Comparison of ENCODE assay signal across 8 mouse cellular contexts in the genomic region with DNA sequence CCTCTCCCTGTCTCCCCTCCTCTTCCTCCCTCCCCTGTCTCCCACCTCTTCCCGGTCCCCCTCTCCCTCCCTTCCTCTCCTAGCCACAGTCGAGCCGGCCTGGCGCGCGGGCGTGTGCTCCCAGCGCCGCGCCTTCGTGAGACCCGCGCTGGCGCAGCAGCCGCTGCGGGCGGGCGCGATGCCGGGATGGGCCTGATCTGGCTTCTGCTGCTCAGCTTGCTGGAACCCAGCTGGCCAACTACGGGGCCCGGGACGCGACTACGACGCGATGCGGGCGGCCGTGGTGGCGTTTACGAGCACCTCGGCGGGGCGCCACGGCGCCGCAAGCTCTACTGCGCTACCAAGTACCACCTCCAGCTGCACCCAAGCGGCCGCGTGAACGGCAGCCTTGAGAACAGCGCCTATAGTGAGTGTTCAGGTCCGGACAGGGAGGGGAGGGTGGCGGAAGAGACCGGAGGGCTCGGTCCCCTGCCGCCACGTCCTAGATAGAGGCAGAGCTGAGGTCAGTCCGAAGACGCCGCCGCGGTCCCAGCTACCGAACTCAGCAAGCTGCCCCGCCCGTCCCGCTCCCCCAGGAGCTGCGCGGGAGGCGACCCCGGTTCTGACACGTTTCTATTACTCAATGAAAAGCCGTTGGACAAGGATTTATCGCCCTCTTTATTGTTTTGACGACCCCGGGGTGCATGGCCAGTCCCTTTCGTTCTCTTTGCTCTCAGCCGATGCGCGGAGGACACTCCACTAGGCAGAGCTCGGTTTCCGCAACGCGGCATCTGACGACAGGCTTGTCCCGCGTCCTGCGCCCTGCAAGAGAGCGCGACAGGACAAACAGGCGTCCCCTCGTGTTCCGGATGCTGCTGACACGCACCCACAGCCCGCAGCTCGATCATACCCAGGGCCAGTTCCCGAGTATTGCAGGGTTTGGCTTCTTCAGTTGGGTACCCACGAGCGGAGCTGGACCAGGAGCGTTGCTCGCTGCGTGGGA. TPM values are rescaled to one million over a fixed set of nuclear protein-coding genes. Genes with fewer than 3 reads are reported as not detected.
DNase-seq lines count a peak whose midpoint lies in the region; ATAC-seq and TF ChIP-seq lines count a peak whose summit lies in the region.

No protein-coding gene starts in this region.

- peak; percentile 35 for DNase-seq in kidney, postnatal 0 days (ENCODE audit: low spot score)
- no peak for DNase-seq in kidney, adult 11 months
- peak; percentile 63 for DNase-seq in brain, embryonic 14.5 days (ENCODE audit: low read depth)
- no peak for DNase-seq in liver, embryonic 14.5 days (ENCODE audit: low read depth in 3 of 3, low spot score in 3 of 3)
- DNase-seq in right cerebral cortex, postnatal 4 days, result peak; percentile 30
- no peak for DNase-seq in frontal cortex, postnatal 25 days (ENCODE audit: low spot score in 2 of 2)
- DNase-seq in gastrocnemius, postnatal 36 days, result no peak

- no peaks in the 10 kb centered on the region for H3K9me3 ChIP-seq in kidney, postnatal 0 days (replicated peaks; ENCODE audit: low read length)
- no peaks in the 10 kb centered on the region for H3K9me3 ChIP-seq in forebrain, embryonic 15.5 days
- H3K9me3 ChIP-seq in liver, embryonic 14.5 days (ENCODE audit: control insufficient read depth, low read length), result no peaks in the 10 kb centered on the region

- H3K27ac ChIP-seq in kidney, postnatal 0 days, result no peak overlapping the region
- no peak overlapping the region for H3K27ac ChIP-seq in forebrain, embryonic 15.5 days (replicated peaks)
- H3K27ac ChIP-seq in liver, embryonic 14.5 days, result no peak overlapping the region

- H3K4me2 ChIP-seq in kidney, postnatal 0 days (ENCODE audit: low read length), result peak overlapping the region; percentile 73
- peak overlapping the region; percentile 66 for H3K4me2 ChIP-seq in forebrain, embryonic 15.5 days (replicated peaks)
- H3K4me2 ChIP-seq in liver, embryonic 14.5 days (ENCODE audit: low read depth), result peak overlapping the region; percentile 22

- H3K36me3 ChIP-seq in kidney, postnatal 0 days (ENCODE audit: insufficient read depth, low read length), result no peaks in the 10 kb centered on the region
- no peaks in the 10 kb centered on the region for H3K36me3 ChIP-seq in forebrain, embryonic 15.5 days
- no peaks in the 10 kb centered on the region for H3K36me3 ChIP-seq in liver, embryonic 14.5 days (replicated peaks; ENCODE audit: control insufficient read depth, insufficient read depth, low read depth)

- WGBS in kidney, postnatal 0 days, result under 1% methylated on average over 89 of the region's 94 CpGs
- under 1% methylated on average over 94 of the region's 94 CpGs for WGBS in forebrain, embryonic 15.5 days
- WGBS in liver, embryonic 14.5 days (ENCODE audit: insufficient replicate concordance), result under 1% methylated on average over 93 of the region's 94 CpGs

- TF ChIP-seq EP300 in liver, embryonic 14.5 days (IDR thresholded peaks at IDR 0.05; ENCODE audit: low read depth), result no peak

- no peak for TF ChIP-seq POLR2A in brain, embryonic 14.5 days (IDR thresholded peaks at IDR 0.05; ENCODE audit: borderline replicate concordance, extremely low read depth, insufficient read depth, insufficient read length, poor library complexity, severe bottlenecking)

- peak; percentile 51 for ATAC-seq in kidney, postnatal 0 days (replicated peaks; ENCODE audit: low FRiP score, low read depth)
- peak; percentile 64 for ATAC-seq in forebrain, embryonic 15.5 days (replicated peaks)
- ATAC-seq in liver, embryonic 14.5 days (ENCODE audit: insufficient read depth), result no peak

- no peak for TF ChIP-seq CTCF in kidney, postnatal 0 days (IDR thresholded peaks at IDR 0.05; ENCODE audit: low read depth)
- TF ChIP-seq CTCF in brain, embryonic 14.5 days (IDR thresholded peaks at IDR 0.05; ENCODE audit: borderline replicate concordance, extremely low read depth, insufficient read depth, insufficient read length), result no peak
- no peak for TF ChIP-seq CTCF in liver, embryonic 14.5 days (IDR thresholded peaks at IDR 0.05; ENCODE audit: low read depth)

- peaks cover 11% of the 10 kb centered on the region for H3K4me1 ChIP-seq in kidney, postnatal 0 days (replicated peaks; ENCODE audit: insufficient read depth, low read length)
- H3K4me1 ChIP-seq in forebrain, embryonic 15.5 days, result peaks cover 17% of the 10 kb centered on the region
- H3K4me1 ChIP-seq in liver, embryonic 14.5 days (replicated peaks; ENCODE audit: control insufficient read depth in 2 of 2, insufficient read depth in 2 of 2, low read length in 1 of 2), result no peaks in the 10 kb centered on the region

- H3K4me3 ChIP-seq in kidney, postnatal 0 days (replicated peaks; ENCODE audit: low read depth, low read length), result peak overlapping the region; percentile 33
- peak overlapping the region; percentile 48 for H3K4me3 ChIP-seq in forebrain, embryonic 15.5 days
- peak overlapping the region in 1 of 2 experiments; percentile 20; a peak in 2 of 4 replicates for H3K4me3 ChIP-seq in liver, embryonic 14.5 days (ENCODE audit: insufficient read depth in 1 of 2, low read depth in 2 of 2, low read length in 2 of 2)

- no peak overlapping the region for H3K9ac ChIP-seq in kidney, postnatal 0 days (ENCODE audit: low read depth, low read length)
- H3K9ac ChIP-seq in forebrain, embryonic 15.5 days (replicated peaks), result peak overlapping the region; percentile 42
- no peak overlapping the region for H3K9ac ChIP-seq in liver, embryonic 14.5 days (replicated peaks)

- H3K27me3 ChIP-seq in kidney, postnatal 0 days (ENCODE audit: insufficient read depth, low read length), result peaks cover 47% of the 10 kb centered on the region
- H3K27me3 ChIP-seq in forebrain, embryonic 15.5 days, result peaks cover 68% of the 10 kb centered on the region
- H3K27me3 ChIP-seq in liver, embryonic 14.5 days (ENCODE audit: control insufficient read depth, insufficient read depth, low read length), result peaks cover 45% of the 10 kb centered on the region

- intact Hi-C loops in gastrocnemius, postnatal 36 days (cut with DNase I), result no loop called here

RNA-seq across cellular contexts. Expression of a gene that starts 0.9 kb away (rescaled TPM):
- 0.58 and 0.93 TPM in 2 replicates for polyA plus RNA-seq in kidney, postnatal 0 days (2015; fragmentation: Nextera tagmentation; extraction: Ambion mirVana)
- polyA plus RNA-seq in brain, embryonic 14.5 days (2012; rRNA removed), result 8.6 and 15.4 TPM in 2 replicates
- polyA plus RNA-seq in forebrain, embryonic 15.5 days (2015; fragmentation: Nextera tagmentation; extraction: Ambion mirVana), result 2.5 and 2.7 TPM in 2 replicates
- polyA plus RNA-seq in liver, embryonic 14.5 days (2012; rRNA removed), result 0.10 TPM in 2 replicates
- 0.10 and 0.13 TPM in 2 replicates for polyA plus RNA-seq in liver, embryonic 14.5 days (2014; fragmentation: Nextera tagmentation; extraction: Ambion mirVana)
- not detected for total RNA-seq in gastrocnemius, postnatal 36 days (2021)

RNA-seq across cellular contexts. Expression of a gene that starts 8.4 kb away (rescaled TPM):
- polyA plus RNA-seq in kidney, postnatal 0 days (2015; fragmentation: Nextera tagmentation; extraction: Ambion mirVana), result 0.13 TPM in 1 of 2 replicates, not detected in the other
- polyA plus RNA-seq in brain, embryonic 14.5 days (2012; rRNA removed), result not detected in 2 replicates
- polyA plus RNA-seq in forebrain, embryonic 15.5 days (2015; fragmentation: Nextera tagmentation; extraction: Ambion mirVana), result not detected in 2 replicates
- polyA plus RNA-seq in liver, embryonic 14.5 days (2012; rRNA removed), result not detected in 2 replicates
- polyA plus RNA-seq in liver, embryonic 14.5 days (2014; fragmentation: Nextera tagmentation; extraction: Ambion mirVana), result not detected in 2 replicates
- under 1 TPM in 1 of 2 experiments, not detected in 1; 0.25 TPM for total RNA-seq in gastrocnemius, postnatal 36 days (2021)

RNA-seq across cellular contexts. Expression of a gene that starts 57.5 kb away (rescaled TPM):
- 0.87 and 0.92 TPM in 2 replicates for polyA plus RNA-seq in kidney, postnatal 0 days (2015; fragmentation: Nextera tagmentation; extraction: Ambion mirVana)
- polyA plus RNA-seq in brain, embryonic 14.5 days (2012; rRNA removed), result 24.6 and 28.4 TPM in 2 replicates
- 20.0 and 20.8 TPM in 2 replicates for polyA plus RNA-seq in forebrain, embryonic 15.5 days (2015; fragmentation: Nextera tagmentation; extraction: Ambion mirVana)
- 0.02 and 0.09 TPM in 2 replicates for polyA plus RNA-seq in liver, embryonic 14.5 days (2012; rRNA removed)
- polyA plus RNA-seq in liver, embryonic 14.5 days (2014; fragmentation: Nextera tagmentation; extraction: Ambion mirVana), result not detected in 2 replicates
- not detected for total RNA-seq in gastrocnemius, postnatal 36 days (2021)

Comparison
In these comparisons a context has a peak if more than half of its experiments do, and no peak if none do; other contexts are left out.
1. DNase-seq: peak in kidney, postnatal 0 days (single experiment), brain, embryonic 14.5 days (single experiment) and right cerebral cortex, postnatal 4 days (single experiment); none in kidney, adult 11 months (single experiment), liver, embryonic 14.5 days (0 of 3), frontal cortex, postnatal 25 days (0 of 2) and gastrocnemius, postnatal 36 days (0 of 2).
2. H3K4me2 ChIP-seq: peak in every context shown above with its lines; median percentile 73 in kidney, postnatal 0 days; 66 in forebrain, embryonic 15.5 days; 22 in liver, embryonic 14.5 days.
3. RNA of a gene that starts 57.5 kb away (polyA plus RNA-seq): 24.6 to 28.4 TPM in brain, embryonic 14.5 days and 20.0 to 20.8 TPM in forebrain, embryonic 15.5 days; 0.87 to 0.92 TPM in kidney, postnatal 0 days and 0.02 to 0.09 TPM in liver, embryonic 14.5 days; every median in the first group is over 10 times any median in the second.